Mouse (Mus musculus) layer of hippocampus, postnatal 25 days (tissue): Measurements from ENCODE around the gene Bean1. TPM values are rescaled to one million over a fixed set of nuclear protein-coding genes. Genes with fewer than 3 reads are reported as not detected.

Experiments
- DNase-seq, 2 experiments: peaks; one replicate each; pipeline ENCODE4 v3.0.0; 2022; ENCODE audit warnings: mixed read lengths in 2 of 2, low spot score in 1 of 2; ENCODE audit errors: extremely low spot score in 1 of 2
- total RNA-seq, 2 experiments: library from RNA; stranded (reverse); gene quantifications; 2 replicates each; pipeline ENCODE4 v1.2.3; 2021

The Bean1 gene
- total RNA-seq = 1 to 10 TPM; 5.8 to 5.9 TPM

DNA sequence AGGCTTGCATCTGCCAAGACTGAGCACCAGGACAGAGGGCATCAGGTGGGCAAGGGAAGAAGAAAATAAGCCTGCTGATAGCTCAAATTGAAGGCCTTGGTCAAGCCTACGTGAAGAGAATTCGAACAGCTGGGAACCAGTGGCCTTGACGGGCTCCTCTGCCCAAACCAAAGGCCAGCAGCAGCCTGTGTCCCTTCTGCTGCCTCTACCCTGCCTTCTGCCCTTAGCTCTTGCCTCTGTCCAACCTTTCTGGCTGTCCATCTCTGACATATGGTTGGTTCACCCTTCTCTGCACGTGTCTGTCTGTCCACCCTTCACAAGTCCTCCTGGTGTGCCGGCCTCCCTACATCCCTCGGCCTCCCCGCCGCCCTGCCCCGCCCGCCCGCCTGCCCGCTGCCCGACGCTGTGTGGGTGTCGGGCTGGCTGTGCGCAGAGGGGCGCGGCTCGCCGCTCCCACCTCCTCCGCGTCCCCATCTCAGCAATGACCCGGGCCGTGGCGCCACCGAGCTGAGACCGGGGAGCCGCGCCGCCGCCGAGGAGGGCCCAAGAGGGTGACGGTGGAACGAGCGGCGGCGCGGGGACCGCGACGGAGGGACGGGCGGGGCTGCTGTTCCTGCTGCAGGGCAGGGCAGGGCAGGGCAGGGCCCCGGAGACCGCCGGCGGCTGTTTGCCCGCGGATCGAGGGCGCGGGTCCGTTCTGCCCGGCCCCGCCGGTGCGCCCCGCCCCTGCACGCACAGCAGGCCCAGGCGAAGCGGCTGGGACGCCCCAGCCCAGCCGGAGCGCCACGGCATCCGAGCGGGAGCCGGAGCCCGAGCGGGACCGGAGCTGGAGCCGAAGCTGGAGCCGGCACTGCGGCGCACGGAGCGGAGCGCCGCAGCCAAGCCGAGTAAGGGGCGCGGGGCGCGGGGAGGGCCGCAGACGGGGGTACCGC, at the start of gene Bean1:
Gene Bean1, plus strand, starts transcription at position 325 of the 932 bp plus-strand sequence.
- DNase-seq = peak; percentile 35 to 42

DNA sequence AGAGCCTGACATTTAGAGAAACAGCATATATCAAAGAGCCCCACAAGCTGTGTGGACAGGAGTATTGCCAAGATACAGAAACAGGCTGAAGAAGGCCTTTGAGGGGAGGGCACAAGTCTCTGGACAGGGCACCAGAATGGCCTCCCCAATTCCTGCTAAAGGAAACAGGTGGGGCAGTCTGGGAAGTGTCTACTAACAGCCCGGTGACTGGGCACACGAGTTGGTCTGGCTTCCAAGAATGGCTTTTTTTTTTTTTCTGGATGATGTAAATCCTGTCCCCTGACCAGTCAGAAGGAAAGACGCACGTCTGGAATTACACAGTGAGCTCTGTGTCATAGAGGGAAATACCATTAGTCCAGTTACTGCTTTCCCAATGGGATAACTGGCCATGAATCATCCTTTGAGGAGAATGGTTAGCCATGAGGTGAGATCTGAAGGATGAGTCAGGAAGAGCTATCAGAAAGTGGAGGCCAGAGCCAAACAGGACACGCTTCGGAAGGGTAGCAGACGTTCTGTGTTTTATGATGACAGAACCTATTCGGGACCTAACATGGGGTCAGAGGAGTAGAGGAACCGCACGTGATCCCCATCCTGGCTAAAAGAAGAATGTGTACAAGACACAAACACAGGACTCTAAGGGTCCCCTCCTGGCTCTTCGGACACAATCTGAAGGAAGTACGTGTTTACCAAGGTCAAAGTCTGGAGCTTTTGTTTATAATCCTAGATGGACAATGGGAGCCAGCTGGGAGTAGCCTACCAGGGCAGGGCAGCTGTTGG, 48.4 kb upstream of the Bean1 start:
- no peak for DNase-seq

DNA sequence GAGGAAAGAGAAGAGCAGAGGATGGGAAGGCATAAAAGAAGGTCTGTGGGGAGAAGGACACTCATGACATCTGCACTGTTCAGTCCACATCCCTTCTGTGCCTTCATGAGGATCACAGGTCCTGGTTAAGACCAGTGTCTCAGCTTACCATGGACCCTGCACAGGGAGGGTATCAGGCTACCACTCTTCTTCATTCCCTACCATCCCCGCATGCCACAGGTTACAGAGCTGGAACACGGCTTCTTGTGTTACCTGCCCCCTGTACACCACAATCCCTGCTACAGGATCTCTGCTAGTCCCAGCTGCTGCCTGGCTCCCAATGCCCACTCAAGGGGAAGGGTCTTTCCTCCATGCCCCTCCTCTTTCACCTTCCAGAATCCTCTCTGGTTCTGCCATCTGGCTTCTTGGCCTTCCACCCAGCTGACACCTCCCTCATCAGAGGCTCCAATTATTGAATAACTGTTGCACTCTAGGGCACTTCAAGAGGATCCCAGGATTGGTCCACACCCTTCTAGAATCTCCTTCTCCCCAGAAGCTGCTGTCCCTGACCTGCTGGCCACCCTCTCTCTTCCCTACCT, 47.1 kb upstream of the Bean1 start:
- no peak for DNase-seq

GRCm38 (mm10) chr8:104124534-104124933, 45.7 kb upstream of the Bean1 start:
- DNase-seq = no peak

DNA sequence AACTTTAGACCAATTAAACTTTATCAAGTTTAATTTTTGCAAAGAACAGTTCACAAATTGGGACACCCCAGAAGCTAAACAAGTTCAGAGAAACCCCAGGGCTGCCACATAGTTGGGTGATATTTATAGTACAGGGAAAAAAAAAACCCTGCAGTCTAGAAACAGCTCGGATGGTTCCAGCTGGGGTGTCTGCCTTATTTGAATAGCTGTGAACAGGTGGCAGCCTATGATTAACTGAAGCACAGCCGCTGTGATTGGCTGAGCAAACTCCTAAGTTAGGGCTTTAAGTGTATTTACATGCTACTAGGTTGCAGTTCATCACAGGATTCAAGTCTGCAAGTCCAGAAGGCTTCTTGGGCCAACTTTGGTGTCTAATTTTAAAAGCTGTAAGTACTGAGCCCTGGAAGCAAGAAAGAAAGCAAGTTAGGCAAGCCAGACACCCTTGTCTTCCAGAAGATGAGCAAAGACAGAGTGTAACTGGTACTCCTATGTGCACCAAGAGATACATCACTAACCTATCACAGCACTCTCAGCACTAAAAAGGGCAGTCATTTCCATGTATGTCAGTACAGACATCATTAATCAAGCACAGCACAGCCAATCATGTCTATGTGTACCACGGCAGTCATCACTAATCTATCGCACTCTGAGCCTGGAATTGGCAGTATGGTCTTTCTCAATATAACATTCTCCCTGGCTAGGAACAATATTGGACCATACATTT, 42.9 kb upstream of the Bean1 start:
- DNase-seq = peak; percentile 7 to 26

- DNase-seq = no peak
Observed at GRCm38 (mm10) chr8:104130916-104131315, 39.3 kb upstream of the Bean1 start.

- no peak for DNase-seq
Observed at GRCm38 (mm10) chr8:104131414-104131975, 38.7 kb upstream of the Bean1 start.

- DNase-seq = no peak
Observed at GRCm38 (mm10) chr8:104134521-104134920, 35.7 kb upstream of the Bean1 start.

- DNase-seq = no peak
Observed at GRCm38 (mm10) chr8:104136277-104136676, 34.0 kb upstream of the Bean1 start.

- DNase-seq = no peak
Observed at GRCm38 (mm10) chr8:104137636-104138035, 32.6 kb upstream of the Bean1 start.

DNA sequence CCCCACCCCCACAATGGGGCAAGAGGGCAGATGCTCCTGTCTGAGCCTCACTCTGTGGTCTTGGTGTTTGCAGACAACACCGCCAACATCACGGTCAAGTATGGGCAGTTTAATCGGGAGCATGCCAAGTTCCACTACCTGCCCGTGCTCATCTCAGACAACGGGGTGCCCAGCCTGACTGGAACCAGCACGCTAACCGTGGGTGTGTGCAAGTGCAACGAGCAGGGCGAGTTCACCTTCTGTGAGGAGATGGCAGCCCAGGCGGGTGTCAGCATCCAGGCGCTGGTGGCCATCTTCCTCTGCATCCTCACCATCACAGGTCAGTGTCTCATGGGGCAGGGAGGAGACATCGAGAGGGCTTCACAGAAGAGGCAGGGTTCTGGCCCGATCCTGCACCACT, 29.6 kb upstream of the Bean1 start:
- no peak for DNase-seq

- DNase-seq = no peak
Observed at GRCm38 (mm10) chr8:104142415-104142814, 27.8 kb upstream of the Bean1 start.

GRCm38 (mm10) chr8:104143379-104143778, 26.9 kb upstream of the Bean1 start:
- no peak for DNase-seq

DNA sequence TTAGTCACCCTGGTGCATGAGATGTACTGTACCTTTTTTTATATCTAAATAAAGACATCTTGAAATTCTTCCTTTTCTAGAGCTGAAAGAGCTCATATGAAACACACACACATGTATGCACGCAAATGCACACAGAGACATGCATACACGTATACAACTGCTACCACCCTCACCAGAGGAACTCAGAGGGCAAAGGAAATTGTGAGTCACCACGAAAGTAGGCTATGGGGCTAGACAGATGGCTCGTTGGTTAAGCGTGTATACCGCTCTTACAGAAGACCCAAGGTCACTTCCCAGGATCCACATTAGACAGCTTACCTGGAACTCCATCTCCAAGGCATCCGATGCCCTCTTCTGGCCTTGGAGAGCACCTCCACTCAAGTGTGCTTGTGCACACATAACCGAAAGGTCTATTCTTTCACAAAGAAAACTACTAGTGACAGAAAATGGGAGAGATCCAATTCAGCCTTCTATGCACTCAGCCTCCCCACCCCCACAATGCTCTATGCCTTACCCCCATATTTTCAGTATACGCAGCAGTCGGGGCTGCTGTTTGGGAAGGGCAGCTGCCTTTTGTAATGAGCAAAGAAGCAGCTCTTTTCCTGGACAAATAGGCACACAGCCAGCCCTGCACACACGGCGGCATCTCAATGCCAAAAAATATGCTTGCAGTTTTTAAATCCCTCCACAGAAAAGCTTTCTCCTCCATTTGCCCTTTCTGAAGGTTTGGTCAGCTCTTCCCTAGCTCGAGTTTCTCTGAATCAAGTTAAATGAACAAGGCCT, 25.6 kb upstream of the Bean1 start:
- DNase-seq = peak in 1 of 2 experiments; percentile 10

DNA sequence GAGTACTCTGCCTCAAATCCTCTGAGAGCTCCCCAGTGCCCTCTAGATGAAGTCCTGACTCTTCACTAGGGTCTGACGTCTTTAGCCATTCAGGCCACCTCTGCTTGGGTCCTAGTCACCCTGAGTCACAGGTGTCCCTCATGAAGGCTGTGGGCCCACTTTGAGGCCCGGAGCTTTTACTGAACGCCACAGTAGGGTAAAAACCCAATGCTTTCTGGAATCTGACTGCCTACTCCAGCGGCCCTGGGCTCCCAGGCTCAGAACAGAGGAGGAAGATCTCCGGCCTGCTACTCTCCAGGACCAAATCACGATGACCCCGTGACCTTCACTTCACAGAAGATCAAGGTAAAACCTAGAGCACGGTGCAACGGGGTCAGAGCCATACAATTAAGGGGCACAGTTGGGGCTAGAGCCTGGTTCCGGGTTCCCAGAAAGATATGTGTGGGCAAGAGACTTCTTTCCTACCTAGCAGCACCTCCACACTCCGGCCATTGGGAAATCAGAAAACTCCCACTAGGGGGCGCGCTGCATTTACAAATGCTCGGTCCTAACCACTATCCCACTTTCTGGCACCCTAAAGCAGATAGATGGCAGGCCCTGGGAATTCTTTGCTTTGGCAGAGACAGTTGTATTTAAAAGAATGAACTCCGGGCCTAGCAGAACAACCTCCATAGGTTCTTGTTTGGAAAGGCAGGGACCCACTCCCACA, 24.1 kb upstream of the Bean1 start:
- DNase-seq = peak; percentile 91 to 96

- no peak for DNase-seq
Observed at GRCm38 (mm10) chr8:104146717-104147494, 23.3 kb upstream of the Bean1 start.

DNA sequence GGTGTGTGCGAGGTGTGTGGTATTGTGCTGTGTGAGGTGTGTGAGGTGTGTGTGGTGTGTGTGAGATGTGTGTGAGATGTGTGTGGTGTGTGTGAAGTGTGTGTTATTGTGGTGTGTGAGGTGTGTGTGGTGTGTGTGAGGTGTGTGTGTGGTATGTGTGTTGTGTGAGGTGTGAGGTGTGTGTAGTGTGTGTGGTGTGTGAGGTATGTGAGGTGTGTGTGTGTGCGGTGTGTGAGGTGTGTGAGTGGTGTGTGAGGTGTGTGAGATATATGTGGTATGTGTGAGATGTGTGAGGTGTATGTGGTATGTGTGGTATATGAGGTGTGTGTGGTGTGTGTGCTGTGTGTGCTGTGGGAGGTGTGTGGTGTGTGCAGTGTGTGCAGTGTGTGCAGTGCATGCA, 22.3 kb upstream of the Bean1 start:
- no peak for DNase-seq

GRCm38 (mm10) chr8:104160731-104161130, 9.5 kb upstream of the Bean1 start:
- DNase-seq = no peak
